Mouse (Mus musculus) cerebellum, adult 11-12 months (tissue): Measurements from ENCODE around the gene Olfr1291-ps1.

Source experiments
- DNase-seq: peaks from one replicate; pipeline ENCODE4 v3.0.0; 2022

The Olfr1291-ps1 gene

GRCm38 (mm10) chr2:111496880-111497279 is at the start of gene Olfr1291-ps1:
TSS of gene Olfr1291-ps1 (plus strand) at chr2:111497180.
- DNase-seq: no peak

GRCm38 (mm10) chr2:111448842-111449241 is 48.1 kb upstream of the Olfr1291-ps1 start, which contains the start of gene Olfr1287:
TSS of gene Olfr1287 (plus strand) at chr2:111449142.
- no peak for DNase-seq

DNA sequence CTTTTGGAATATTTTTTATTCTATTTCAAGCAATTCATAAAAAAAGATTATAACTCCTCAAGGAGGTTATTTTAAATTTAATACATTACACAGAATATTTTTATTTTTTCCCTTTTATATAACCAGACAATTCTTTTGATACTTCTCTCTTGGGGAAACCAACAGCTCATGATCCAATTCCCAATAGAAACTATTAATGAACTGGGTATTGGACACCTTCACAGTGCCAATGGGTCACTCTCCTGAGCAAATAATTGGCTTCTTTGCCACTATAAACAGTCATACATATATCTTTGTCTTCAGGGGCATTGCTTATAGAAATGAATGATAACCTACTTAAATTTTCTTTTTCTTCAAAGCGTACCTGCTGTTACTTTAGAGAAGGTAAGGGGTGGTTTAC is 23.2 kb upstream of the Olfr1291-ps1 start, which contains the start of gene Olfr1288:
TSS of gene Olfr1288 (plus strand) at position 301 of the 400 bp plus-strand sequence.
- no peak for DNase-seq

DNA sequence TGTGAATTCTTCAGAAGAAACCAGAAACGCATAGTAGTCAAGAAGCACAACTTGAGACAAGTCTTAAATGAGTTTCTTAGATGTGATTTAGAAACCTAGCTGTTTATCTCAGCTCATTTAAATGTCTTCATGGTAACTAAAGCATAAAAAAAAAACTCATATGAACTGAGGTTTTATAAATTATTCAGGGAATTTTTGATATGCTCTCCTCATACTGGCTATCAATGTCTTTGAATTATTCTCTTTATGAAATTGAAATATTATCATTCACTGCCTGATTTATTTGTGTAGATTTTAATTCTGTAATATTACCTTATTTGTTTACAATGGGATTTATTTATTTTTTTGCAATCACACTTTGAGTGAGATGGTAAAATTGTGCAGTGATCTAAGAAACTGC is 16.5 kb upstream of the Olfr1291-ps1 start, which contains the start of gene Olfr1289:
TSS of gene Olfr1289 (plus strand) at position 301 of the 400 bp plus-strand sequence.
- DNase-seq: no peak

- no peak for DNase-seq
Measured at GRCm38 (mm10) chr2:111493729-111494128, 3.3 kb upstream of the Olfr1291-ps1 start, which contains the start of gene Olfr1290. TSS of gene Olfr1290 (minus strand) at chr2:111493829.

DNA sequence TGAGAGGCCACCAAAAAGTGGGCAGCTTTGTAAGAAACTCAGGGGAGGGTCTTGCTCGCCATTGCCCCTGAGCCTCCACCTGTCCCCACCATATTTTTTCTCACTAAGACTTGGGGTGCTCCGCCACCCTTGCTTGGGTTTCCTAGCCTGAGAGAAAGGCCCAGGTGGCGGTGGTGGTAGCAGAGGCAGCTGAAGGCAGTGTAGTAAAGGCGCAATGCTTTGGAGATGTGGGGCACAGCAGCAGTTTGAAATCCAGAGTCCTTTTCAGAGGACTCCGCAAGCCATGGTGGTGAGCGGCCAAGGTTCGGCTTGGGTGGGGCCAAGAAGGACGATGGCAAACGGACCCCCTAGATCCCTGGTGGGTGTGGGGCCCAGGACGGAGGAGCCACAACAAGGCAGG is 20.5 kb downstream of the Olfr1291-ps1 start:
- no peak for DNase-seq

DNA sequence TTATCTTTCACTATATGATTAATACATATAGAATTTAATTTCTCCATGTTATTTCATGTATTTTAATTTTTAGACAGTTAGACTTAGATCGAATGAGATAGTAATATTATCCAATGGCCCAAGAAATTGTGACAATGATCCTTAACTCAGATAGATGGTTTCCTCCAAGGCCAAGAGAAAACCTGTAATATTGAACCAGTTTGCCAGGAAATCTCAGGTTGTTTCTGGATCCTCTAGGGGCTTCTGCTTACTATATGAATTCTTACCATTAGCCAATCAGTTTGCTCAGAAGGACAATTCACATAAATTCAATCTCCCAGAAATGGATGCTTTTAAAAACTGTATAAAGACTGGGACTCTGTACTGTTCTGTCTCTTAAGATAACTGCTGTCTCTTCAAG is 27.9 kb downstream of the Olfr1291-ps1 start, which contains the start of gene Olfr1293-ps:
TSS of gene Olfr1293-ps (plus strand) at position 301 of the 400 bp plus-strand sequence.
- DNase-seq: no peak

DNA sequence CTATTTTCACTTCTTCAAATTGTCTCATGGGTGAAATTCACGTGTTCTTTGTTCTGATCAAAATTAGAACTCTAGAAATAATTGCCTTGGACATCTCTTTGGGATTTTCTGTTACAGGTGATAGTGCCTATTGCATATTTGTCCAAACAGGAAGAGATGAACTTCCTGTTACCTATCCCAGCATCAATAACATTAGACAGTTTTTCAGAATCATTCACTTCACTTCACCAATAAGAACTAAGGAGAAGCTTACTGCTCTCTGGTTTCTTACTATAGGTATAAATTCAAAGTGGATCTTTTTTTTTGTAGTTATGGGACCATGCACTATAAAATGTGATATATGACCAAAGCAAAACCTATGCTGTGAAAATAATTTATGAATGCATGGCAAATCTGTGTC is 43.2 kb downstream of the Olfr1291-ps1 start, which contains the start of gene Olfr1294:
TSS of gene Olfr1294 (minus strand) at position 101 of the 400 bp plus-strand sequence.
- no peak for DNase-seq
